Mouse (Mus musculus): Measurements from ENCODE around the gene Zfp988. TPM values are rescaled to one million over a fixed set of nuclear protein-coding genes. Genes with fewer than 3 reads are reported as not detected.
"Not testable (repeated sequence)": the region's sequence is repeated elsewhere in the genome, so short reads cannot be mapped to it uniquely, and the experiment has no call there.

Gene Zfp988
- 0.11 and 0.16 TPM in 2 replicates for polyA plus RNA-seq (2016; fragmentation: Nextera tagmentation; extraction: Ambion mirVana)

- H3K27me3 ChIP-seq (ENCODE audit: low read depth, poor library complexity, severe bottlenecking); H3K4me3 ChIP-seq; H3K9me3 ChIP-seq (replicated peaks); H3K4me1 ChIP-seq; H3K27ac ChIP-seq; H3K36me3 ChIP-seq: not testable (repeated sequence)
- 91% methylated on average over 6 of the region's 6 CpGs for WGBS
- peak; percentile 32 for DNase-seq (ENCODE audit: low spot score)
Measured at GRCm38 (mm10) chr4:147305436-147305835, at the start of gene Zfp988. Zfp988 (plus strand) TSS chr4:147305674.

GRCm38 (mm10) chr4:147262708-147263107 lies 42.8 kb upstream of the Zfp988 start:
- not testable (repeated sequence) for H3K27me3 ChIP-seq (ENCODE audit: low read depth, poor library complexity, severe bottlenecking); H3K4me1 ChIP-seq; H3K36me3 ChIP-seq; H3K4me3 ChIP-seq; DNase-seq (ENCODE audit: low spot score); H3K27ac ChIP-seq; H3K9me3 ChIP-seq (replicated peaks)
- 89% methylated on average over 2 of the region's 3 CpGs for WGBS

DNA sequence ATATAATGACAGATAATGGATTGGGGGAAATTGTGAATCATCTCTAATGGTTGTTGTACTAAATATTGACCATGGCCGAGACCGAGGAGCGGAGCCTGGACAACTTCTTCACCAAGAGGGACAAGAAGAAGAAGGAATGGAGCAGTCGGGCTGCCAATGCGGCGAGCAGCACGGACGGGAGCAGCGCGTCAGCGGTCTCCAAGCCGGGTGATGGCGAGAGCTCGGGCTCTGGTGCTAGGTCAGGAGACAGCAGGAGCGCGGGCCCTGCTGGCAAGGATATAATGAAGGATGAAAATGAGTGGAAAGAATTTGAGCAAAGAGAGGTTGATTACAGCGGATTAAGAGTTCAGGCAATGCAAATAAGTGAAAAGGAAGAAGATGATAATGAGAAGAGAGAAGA lies 38.2 kb upstream of the Zfp988 start:
- not testable (repeated sequence) for H3K27me3 ChIP-seq (ENCODE audit: low read depth, poor library complexity, severe bottlenecking); H3K27ac ChIP-seq; H3K36me3 ChIP-seq; H3K4me1 ChIP-seq; DNase-seq (ENCODE audit: low spot score); H3K4me3 ChIP-seq
- 92% methylated on average over 17 of the region's 17 CpGs for WGBS
- peaks cover 11% of the 10 kb centered on the region for H3K9me3 ChIP-seq (replicated peaks)

DNA sequence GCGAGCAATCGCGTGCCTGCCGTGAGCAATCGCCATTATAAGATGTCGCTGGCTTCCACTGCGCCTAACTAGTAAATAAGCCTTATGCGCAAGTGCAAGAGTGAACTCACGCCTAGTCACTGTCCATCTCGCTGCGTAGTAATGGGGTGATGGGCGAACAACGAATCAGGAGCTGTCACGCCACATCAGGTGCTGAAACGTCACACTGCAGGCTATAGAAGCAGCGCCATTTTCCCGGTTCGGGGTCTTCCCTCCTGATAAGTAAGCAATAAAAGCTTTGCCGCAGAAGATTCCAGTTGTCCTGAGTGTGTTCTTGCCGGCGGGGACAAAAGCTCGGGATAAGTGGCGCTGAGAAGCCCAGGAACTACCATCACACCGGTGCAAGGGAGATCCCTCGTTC lies 36.7 kb upstream of the Zfp988 start:
- not testable (repeated sequence) for H3K36me3 ChIP-seq; H3K4me3 ChIP-seq; H3K27me3 ChIP-seq (ENCODE audit: low read depth, poor library complexity, severe bottlenecking); DNase-seq (ENCODE audit: low spot score); H3K4me1 ChIP-seq; H3K27ac ChIP-seq
- peaks cover 13% of the 10 kb centered on the region for H3K9me3 ChIP-seq (replicated peaks)
- WGBS = 89% methylated on average over 25 of the region's 25 CpGs

DNA sequence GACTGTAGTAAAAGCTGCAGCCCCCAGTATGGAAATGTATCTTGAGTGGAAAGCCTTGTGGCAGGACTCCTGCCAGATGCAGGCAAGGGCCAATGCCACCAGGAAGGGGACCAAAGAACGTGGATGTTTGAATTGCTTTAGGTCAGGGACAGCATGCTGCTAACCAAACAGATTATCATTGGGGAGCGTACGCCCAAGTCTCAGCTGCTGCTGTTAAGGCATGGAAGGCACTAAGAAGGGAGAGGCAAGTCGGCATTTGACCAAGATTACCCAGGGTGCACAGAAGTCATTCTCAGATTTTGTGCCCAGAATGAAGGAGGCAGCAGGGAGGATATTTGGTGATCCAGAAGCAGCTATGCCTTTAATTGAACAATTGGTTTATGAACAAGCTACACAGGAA lies 35.4 kb upstream of the Zfp988 start:
- DNase-seq (ENCODE audit: low spot score); H3K27me3 ChIP-seq (ENCODE audit: low read depth, poor library complexity, severe bottlenecking); H3K36me3 ChIP-seq; H3K4me1 ChIP-seq; H3K27ac ChIP-seq; H3K4me3 ChIP-seq: not testable (repeated sequence)
- 94% methylated on average over 4 of the region's 4 CpGs for WGBS
- peaks cover 17% of the 10 kb centered on the region for H3K9me3 ChIP-seq (replicated peaks)

- 91% methylated on average over 13 of the region's 13 CpGs for WGBS
- H3K27me3 ChIP-seq (ENCODE audit: low read depth, poor library complexity, severe bottlenecking); H3K27ac ChIP-seq; H3K36me3 ChIP-seq; DNase-seq (ENCODE audit: low spot score); H3K4me3 ChIP-seq; H3K4me1 ChIP-seq: not testable (repeated sequence)
- H3K9me3 ChIP-seq (replicated peaks) = peaks cover 24% of the 10 kb centered on the region
Measured at GRCm38 (mm10) chr4:147271601-147272000, 33.9 kb upstream of the Zfp988 start.

DNA sequence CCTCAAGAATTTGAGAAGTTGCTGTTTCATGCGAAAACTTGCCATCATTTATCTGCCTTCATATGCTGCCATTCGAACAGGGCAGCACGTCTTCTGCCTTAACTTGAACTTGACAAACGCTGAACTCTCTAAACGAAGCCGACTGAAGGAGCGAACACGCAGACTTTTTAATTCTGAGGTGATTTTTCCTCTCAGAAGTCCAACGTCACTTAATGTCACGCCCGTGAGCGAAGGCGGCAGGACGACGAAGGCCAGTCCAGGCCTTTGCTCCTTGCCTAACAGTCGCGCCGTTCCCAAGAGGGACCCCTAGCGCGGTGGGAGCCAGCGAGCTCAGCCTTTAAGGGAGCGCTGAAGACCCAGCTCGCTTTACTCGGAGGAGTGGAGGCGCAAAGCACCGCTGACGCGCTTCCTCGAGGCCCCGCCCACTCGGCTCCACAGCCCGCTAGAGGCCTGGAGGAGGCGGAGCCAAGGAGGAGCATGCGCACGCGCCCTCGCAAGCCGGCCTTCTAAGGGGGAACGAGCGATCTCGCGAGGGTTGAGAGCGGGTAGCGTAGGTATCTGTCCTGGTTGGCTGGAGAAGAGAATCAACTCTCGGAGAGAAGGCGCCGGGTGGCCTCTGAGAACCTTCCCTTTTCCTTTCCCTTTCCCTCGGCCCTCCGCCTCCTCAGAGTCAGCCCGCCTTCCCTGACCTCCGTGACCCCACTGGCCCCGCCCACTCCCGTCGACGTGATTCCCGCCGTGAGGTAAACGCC lies 30.3 kb upstream of the Zfp988 start:
- not testable (repeated sequence) for H3K36me3 ChIP-seq; H3K27ac ChIP-seq; H3K4me1 ChIP-seq; H3K27me3 ChIP-seq (ENCODE audit: low read depth, poor library complexity, severe bottlenecking)
- peaks cover 14% of the 10 kb centered on the region for H3K9me3 ChIP-seq (replicated peaks)
- WGBS = 36% methylated on average over 54 of the region's 58 CpGs
- H3K4me3 ChIP-seq = peak overlapping the region; percentile 35
- DNase-seq (ENCODE audit: low spot score) = peak; percentile 44

- DNase-seq (ENCODE audit: low spot score) = peak; percentile 32
- WGBS = 24% methylated on average over 54 of the region's 54 CpGs
- Histone ChIP-seq H3K4me3 (peak overlapping the region; percentile 35), H3K9me3 (replicated peaks) (peaks cover 16% of the 10 kb centered on the region)
- H3K27ac ChIP-seq; H3K4me1 ChIP-seq; H3K36me3 ChIP-seq; H3K27me3 ChIP-seq (ENCODE audit: low read depth, poor library complexity, severe bottlenecking): not testable (repeated sequence)
Measured at GRCm38 (mm10) chr4:147275773-147276140, 29.7 kb upstream of the Zfp988 start.

GRCm38 (mm10) chr4:147280406-147280805 lies 25.1 kb upstream of the Zfp988 start:
- not testable (repeated sequence) for H3K4me1 ChIP-seq; H3K27me3 ChIP-seq (ENCODE audit: low read depth, poor library complexity, severe bottlenecking); H3K27ac ChIP-seq; H3K36me3 ChIP-seq; H3K9me3 ChIP-seq (replicated peaks); H3K4me3 ChIP-seq; DNase-seq (ENCODE audit: low spot score)
- WGBS = 81% methylated on average over 2 of the region's 2 CpGs

DNA sequence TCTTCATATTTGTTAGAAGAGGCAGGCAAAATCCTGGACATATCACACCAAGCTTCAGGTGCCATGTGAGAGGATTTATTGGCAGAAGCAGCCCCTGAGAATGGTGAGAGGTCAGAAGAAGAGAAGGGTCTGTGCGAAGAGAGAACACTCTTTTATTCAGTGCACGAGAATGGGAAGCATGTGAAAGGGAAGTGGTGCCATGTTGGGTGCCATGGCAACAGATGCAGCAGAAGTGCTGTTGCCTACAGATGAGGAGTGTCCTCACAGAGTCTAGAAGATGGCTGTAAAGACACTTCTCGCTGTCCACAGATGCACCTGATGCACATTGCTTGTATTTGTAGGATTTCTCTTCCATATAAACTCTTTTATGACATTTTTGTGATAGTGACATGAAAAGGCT lies 6.9 kb upstream of the Zfp988 start:
- WGBS = 84% methylated on average over 3 of the region's 3 CpGs
- not testable (repeated sequence) for H3K9me3 ChIP-seq (replicated peaks); DNase-seq (ENCODE audit: low spot score); H3K27me3 ChIP-seq (ENCODE audit: low read depth, poor library complexity, severe bottlenecking); H3K27ac ChIP-seq; H3K4me3 ChIP-seq; H3K36me3 ChIP-seq; H3K4me1 ChIP-seq

DNA sequence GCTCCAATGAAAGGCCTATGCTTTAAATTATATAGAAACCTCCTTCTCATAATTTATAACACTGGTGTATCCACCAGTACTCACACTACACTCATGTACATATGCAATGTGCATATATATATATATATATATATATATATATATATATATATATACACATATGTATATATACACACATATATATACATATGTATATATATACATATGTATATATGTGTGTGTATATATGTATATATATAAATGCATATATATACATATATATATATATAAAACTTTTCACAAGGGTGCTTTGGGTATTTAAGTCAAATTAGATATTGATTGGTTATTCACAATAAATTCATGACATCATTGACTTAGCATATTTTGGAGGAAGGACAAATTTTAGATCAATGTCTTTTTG lies 3.1 kb upstream of the Zfp988 start:
- H3K27ac ChIP-seq; H3K9me3 ChIP-seq (replicated peaks); H3K27me3 ChIP-seq (ENCODE audit: low read depth, poor library complexity, severe bottlenecking); H3K36me3 ChIP-seq; DNase-seq (ENCODE audit: low spot score); H3K4me1 ChIP-seq; H3K4me3 ChIP-seq: not testable (repeated sequence)

- H3K27me3 ChIP-seq (ENCODE audit: low read depth, poor library complexity, severe bottlenecking); H3K4me3 ChIP-seq; H3K36me3 ChIP-seq; DNase-seq (ENCODE audit: low spot score); H3K27ac ChIP-seq; H3K4me1 ChIP-seq: not testable (repeated sequence)
- peaks cover 50% of the 10 kb centered on the region for H3K9me3 ChIP-seq (replicated peaks)
- WGBS = 92% methylated on average over 2 of the region's 2 CpGs
Measured at GRCm38 (mm10) chr4:147335036-147335690, 29.7 kb downstream of the Zfp988 start.

GRCm38 (mm10) chr4:147335691-147336367 lies 30.4 kb downstream of the Zfp988 start:
- H3K27me3 ChIP-seq (ENCODE audit: low read depth, poor library complexity, severe bottlenecking); H3K27ac ChIP-seq; H3K36me3 ChIP-seq; H3K4me3 ChIP-seq; H3K4me1 ChIP-seq: not testable (repeated sequence)
- WGBS = 29% methylated on average over 1 of the region's 1 CpGs
- H3K9me3 ChIP-seq (replicated peaks) = peaks cover 55% of the 10 kb centered on the region
- DNase-seq (ENCODE audit: low spot score) = peak; percentile 34
